Mouse (Mus musculus) activated CD4-positive, CD25-positive, alpha-beta regulatory T cell, adult 4 months (primary cell): ENCODE data around the gene Pxdn. TPM values are rescaled to one million over a fixed set of nuclear protein-coding genes. Genes with fewer than 3 reads are reported as not detected.

Experiments
- ATAC-seq: one replicate; pipeline ENCODE4 v1.8.0; 2017
- polyA plus RNA-seq, 2 experiments: library from polyadenylated mRNA; unstranded; fragments of 100-300 nt; shearing (Covaris generic); gene quantifications; one replicate each; pipeline ENCODE4 v1.2.1; 2017

Gene Pxdn
- polyA plus RNA-seq, 2 experiments from 2014 or later: not detected

- no peak for ATAC-seq
Measured at GRCm38 (mm10) chr12:30029111-30029510, 91.7 kb downstream of the Pxdn start.

- ATAC-seq: no peak
Measured at GRCm38 (mm10) chr12:30030571-30030970, 93.2 kb downstream of the Pxdn start.

- no peak for ATAC-seq
Measured at GRCm38 (mm10) chr12:30034681-30035080, 97.3 kb downstream of the Pxdn start.

- no peak for ATAC-seq
Measured at GRCm38 (mm10) chr12:30035406-30035805, 98.0 kb downstream of the Pxdn start.

GRCm38 (mm10) chr12:30035841-30036568 is 98.6 kb downstream of the Pxdn start:
- ATAC-seq: no peak

- no peak for ATAC-seq
Measured at GRCm38 (mm10) chr12:30036569-30037055, 99.2 kb downstream of the Pxdn start.

GRCm38 (mm10) chr12:30039565-30039964 is 102.2 kb downstream of the Pxdn start:
- ATAC-seq: no peak

GRCm38 (mm10) chr12:30040150-30040549 is 102.7 kb downstream of the Pxdn start:
- ATAC-seq: no peak

- ATAC-seq: no peak
Measured at GRCm38 (mm10) chr12:30048848-30049247, 111.4 kb downstream of the Pxdn start.

GRCm38 (mm10) chr12:30049818-30050217 is 112.4 kb downstream of the Pxdn start:
- ATAC-seq: no peak

- no peak for ATAC-seq
Measured at GRCm38 (mm10) chr12:30050235-30050634, 112.8 kb downstream of the Pxdn start.

- no peak for ATAC-seq
Measured at GRCm38 (mm10) chr12:30054761-30055540, 117.5 kb downstream of the Pxdn start.

- no peak for ATAC-seq
Measured at GRCm38 (mm10) chr12:30058044-30058443, 120.6 kb downstream of the Pxdn start.

GRCm38 (mm10) chr12:30061503-30062117 is 124.2 kb downstream of the Pxdn start:
- no peak for ATAC-seq

GRCm38 (mm10) chr12:30062118-30062505 is 124.7 kb downstream of the Pxdn start:
- no peak for ATAC-seq

Other genes starting within 250 kb of the Pxdn start
- not detected for gene Tpo, start 195.0 kb downstream of the Pxdn start, polyA plus RNA-seq